Mouse (Mus musculus): Measurements from ENCODE around the gene Smndc1. TPM values are rescaled to one million over a fixed set of nuclear protein-coding genes. Genes with fewer than 3 reads are reported as not detected.
"Not testable (repeated sequence)": the region's sequence is repeated elsewhere in the genome, so short reads cannot be mapped to it uniquely, and the experiment has no call there.

The Smndc1 gene
- polyA plus RNA-seq, 2 experiments, result 33.9 to 38.6 TPM

GRCm38 (mm10) chr19:53397451-53398233 is 7.3 kb upstream of the Smndc1 start:
- Histone ChIP-seq H3K4me3 (replicated peaks; ENCODE audit: low read length) (no peak overlapping the region), H3K27ac (replicated peaks; ENCODE audit: low read depth, low read length) (no peak overlapping the region), H3K9me3 (ENCODE audit: control insufficient read depth, low read length) (no peaks in the 10 kb centered on the region), H3K36me3 (ENCODE audit: control insufficient read depth, insufficient read depth, low read length) (no peaks in the 10 kb centered on the region), H3K4me2 (replicated peaks; ENCODE audit: low read depth, low read length, severe bottlenecking) (no peak overlapping the region), H3K9ac (ENCODE audit: low read depth, low read length, severe bottlenecking) (no peak overlapping the region), H3K27me3 (ENCODE audit: control insufficient read depth, insufficient read depth, low read length) (no peaks in the 10 kb centered on the region), H3K4me1 (ENCODE audit: control insufficient read depth, insufficient read depth, low read length) (no peaks in the 10 kb centered on the region)
- DNase-seq (ENCODE audit: low spot score) (no peak), ATAC-seq (ENCODE audit: low FRiP score, low read depth) (no peak)
- 76% methylated on average over 12 of the region's 12 CpGs for WGBS
- no peak for TF ChIP-seq POLR2A (IDR thresholded peaks at IDR 0.05; ENCODE audit: borderline replicate concordance, extremely low read depth, insufficient read depth, insufficient read length)

DNA sequence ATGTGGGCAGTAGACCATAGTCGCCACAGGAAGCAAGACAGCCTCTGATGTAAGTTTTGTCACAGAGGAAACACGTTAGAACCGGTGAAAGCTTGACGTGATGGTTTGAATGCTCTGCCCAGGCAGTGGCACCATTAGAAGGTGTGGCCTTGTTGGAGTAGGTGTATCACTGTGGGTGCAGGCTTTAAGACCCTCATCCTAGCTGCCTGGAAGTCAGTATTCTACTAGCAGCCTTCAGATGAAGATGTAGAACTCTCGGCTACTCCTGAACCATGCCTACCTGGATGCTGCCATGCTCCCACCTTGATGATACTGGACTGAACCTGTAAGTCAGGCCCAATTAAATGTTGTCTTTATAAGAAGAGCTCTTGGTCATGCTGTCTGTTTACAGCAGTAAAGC is 5.4 kb upstream of the Smndc1 start:
- H3K4me2 ChIP-seq (replicated peaks; ENCODE audit: low read depth, low read length, severe bottlenecking); H3K9ac ChIP-seq (ENCODE audit: low read depth, low read length, severe bottlenecking); H3K4me1 ChIP-seq (ENCODE audit: control insufficient read depth, insufficient read depth, low read length); H3K4me3 ChIP-seq (replicated peaks; ENCODE audit: low read length); H3K27me3 ChIP-seq (ENCODE audit: control insufficient read depth, insufficient read depth, low read length); ATAC-seq (ENCODE audit: low FRiP score, low read depth); DNase-seq (ENCODE audit: low spot score); H3K36me3 ChIP-seq (ENCODE audit: control insufficient read depth, insufficient read depth, low read length); H3K9me3 ChIP-seq (ENCODE audit: control insufficient read depth, low read length); H3K27ac ChIP-seq (replicated peaks; ENCODE audit: low read depth, low read length): not testable (repeated sequence)
- WGBS, result 61% methylated on average over 5 of the region's 5 CpGs

DNA sequence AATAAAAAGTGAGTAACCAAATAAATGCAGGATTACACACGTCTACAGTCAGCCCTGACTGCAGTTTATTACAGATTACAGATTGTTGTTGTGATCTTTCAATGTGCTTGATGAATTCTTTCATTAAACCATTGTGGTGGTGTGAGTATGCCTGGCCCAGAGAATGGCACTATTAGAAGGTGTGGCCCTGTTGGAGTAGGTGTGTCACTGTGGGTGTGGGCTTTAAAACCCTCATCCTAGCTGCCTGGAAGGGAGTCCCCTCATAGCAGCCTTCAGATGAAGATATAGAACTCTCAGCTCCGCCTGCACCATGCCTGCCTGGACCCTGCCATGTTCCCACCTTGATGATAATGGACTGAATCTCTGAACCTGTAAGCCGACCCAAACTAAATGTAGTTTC is 4.6 kb upstream of the Smndc1 start:
- not testable (repeated sequence) for DNase-seq (ENCODE audit: low spot score); H3K27ac ChIP-seq (replicated peaks; ENCODE audit: low read depth, low read length); H3K4me2 ChIP-seq (replicated peaks; ENCODE audit: low read depth, low read length, severe bottlenecking); H3K9me3 ChIP-seq (ENCODE audit: control insufficient read depth, low read length); ATAC-seq (ENCODE audit: low FRiP score, low read depth); H3K4me3 ChIP-seq (replicated peaks; ENCODE audit: low read length); H3K27me3 ChIP-seq (ENCODE audit: control insufficient read depth, insufficient read depth, low read length); H3K4me1 ChIP-seq (ENCODE audit: control insufficient read depth, insufficient read depth, low read length); H3K9ac ChIP-seq (ENCODE audit: low read depth, low read length, severe bottlenecking); H3K36me3 ChIP-seq (ENCODE audit: control insufficient read depth, insufficient read depth, low read length)
- WGBS, result 58% methylated on average over 3 of the region's 3 CpGs

DNA sequence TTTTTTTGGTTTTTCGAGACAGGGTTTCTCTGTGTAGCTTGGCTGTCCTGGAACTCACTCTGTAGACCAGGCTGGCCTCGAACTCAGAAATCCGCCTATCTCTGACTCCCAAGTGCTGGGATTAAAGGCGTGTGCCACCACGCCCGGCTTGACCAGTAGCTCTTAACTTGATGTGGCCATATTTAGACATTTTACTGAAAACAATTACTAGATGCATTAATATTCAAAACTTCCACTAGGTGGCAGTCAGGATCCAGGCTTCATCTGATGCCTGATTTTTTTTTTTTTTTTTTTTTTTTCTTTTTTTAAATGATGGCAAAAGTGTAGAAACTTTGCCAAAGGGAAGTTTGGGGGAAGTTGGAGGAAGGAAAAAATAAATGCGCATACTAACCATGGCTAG is 4.2 kb upstream of the Smndc1 start:
- no peaks in the 10 kb centered on the region for H3K27me3 ChIP-seq (ENCODE audit: control insufficient read depth, insufficient read depth, low read length)
- H3K4me1 ChIP-seq (ENCODE audit: control insufficient read depth, insufficient read depth, low read length), result peaks cover 3% of the 10 kb centered on the region
- peak; percentile 90 for DNase-seq (ENCODE audit: low spot score)
- TF ChIP-seq POLR2A (IDR thresholded peaks at IDR 0.05; ENCODE audit: borderline replicate concordance, extremely low read depth, insufficient read depth, insufficient read length), result no peak
- no peak overlapping the region for H3K4me2 ChIP-seq (replicated peaks; ENCODE audit: low read depth, low read length, severe bottlenecking)
- no peak overlapping the region for H3K27ac ChIP-seq (replicated peaks; ENCODE audit: low read depth, low read length)
- no peaks in the 10 kb centered on the region for H3K9me3 ChIP-seq (ENCODE audit: control insufficient read depth, low read length)
- no peak overlapping the region for H3K4me3 ChIP-seq (replicated peaks; ENCODE audit: low read length)
- WGBS, result 15% methylated on average over 7 of the region's 7 CpGs
- H3K36me3 ChIP-seq (ENCODE audit: control insufficient read depth, insufficient read depth, low read length), result no peaks in the 10 kb centered on the region
- ATAC-seq (ENCODE audit: low FRiP score, low read depth), result no peak
- no peak overlapping the region for H3K9ac ChIP-seq (ENCODE audit: low read depth, low read length, severe bottlenecking)

- no peak for ATAC-seq (ENCODE audit: low FRiP score, low read depth)
- H3K36me3 ChIP-seq (ENCODE audit: control insufficient read depth, insufficient read depth, low read length), result peaks cover 4% of the 10 kb centered on the region; the same call in 1 of the 2 replicates
- H3K4me2 ChIP-seq (replicated peaks; ENCODE audit: low read depth, low read length, severe bottlenecking), result no peak overlapping the region
- H3K4me1 ChIP-seq (ENCODE audit: control insufficient read depth, insufficient read depth, low read length), result peaks cover 8% of the 10 kb centered on the region
- no peaks in the 10 kb centered on the region for H3K9me3 ChIP-seq (ENCODE audit: control insufficient read depth, low read length)
- H3K9ac ChIP-seq (ENCODE audit: low read depth, low read length, severe bottlenecking), result no peak overlapping the region
- no peaks in the 10 kb centered on the region for H3K27me3 ChIP-seq (ENCODE audit: control insufficient read depth, insufficient read depth, low read length)
- no peak overlapping the region for H3K4me3 ChIP-seq (replicated peaks; ENCODE audit: low read length)
- DNase-seq (ENCODE audit: low spot score), result no peak
- no peak for TF ChIP-seq POLR2A (IDR thresholded peaks at IDR 0.05; ENCODE audit: borderline replicate concordance, extremely low read depth, insufficient read depth, insufficient read length)
- H3K27ac ChIP-seq (replicated peaks; ENCODE audit: low read depth, low read length), result no peak overlapping the region
These were observed 3.3 kb upstream of the Smndc1 start for GRCm38 (mm10) chr19:53393646-53394045.

All from limb, embryonic 14.5 days (tissue).